Mouse (Mus musculus) intestine, postnatal 0 days (tissue): ENCODE measurements around the gene Rexo1. TPM values are rescaled to one million over a fixed set of nuclear protein-coding genes. Genes with fewer than 3 reads are reported as not detected.

ENCODE experiments used
- ATAC-seq: fragments of 200-750 bp; cut with Nextera tagmentation; 2 replicates; pipeline ENCODE4 v1.8.0; 2017; ENCODE audit warnings: mild to moderate bottlenecking, moderate TSS enrichment, moderate library complexity
- H3K27ac ChIP-seq: fragments of 300-500 bp; sonication (generic); 2 replicates; pipeline ENCODE4 v1.5.1; 2014; ENCODE audit warnings: mild to moderate bottlenecking, low read depth, low read length, moderate library complexity
- H3K27me3 ChIP-seq: fragments of 300-500 bp; sonication (generic); replicated peaks from 2 replicates; pipeline ENCODE4 v1.6.1; 2014; ENCODE audit warnings: low read length, mixed read lengths; ENCODE audit not compliant: control insufficient read depth, insufficient read depth
- H3K36me3 ChIP-seq: fragments of 300-500 bp; sonication (generic); 2 replicates; pipeline ENCODE4 v1.6.1; 2014; ENCODE audit warnings: mild to moderate bottlenecking, moderate library complexity; ENCODE audit not compliant: control insufficient read depth, insufficient read depth
- H3K4me1 ChIP-seq: fragments of 300-500 bp; sonication (generic); replicated peaks from 2 replicates; pipeline ENCODE4 v1.6.1; 2014; ENCODE audit warnings: antibody characterized with exemption, low read length, mixed read lengths; ENCODE audit not compliant: control insufficient read depth, insufficient read depth
- H3K4me2 ChIP-seq: fragments of 300-500 bp; sonication (generic); replicated peaks from 2 replicates; pipeline ENCODE4 v1.6.1; 2014; ENCODE audit warnings: low read depth, mild to moderate bottlenecking, moderate library complexity
- H3K4me3 ChIP-seq: fragments of 300-500 bp; sonication (generic); 2 replicates; pipeline ENCODE4 v1.5.1; 2014; ENCODE audit warnings: low read depth, low read length
- H3K9ac ChIP-seq: fragments of 300-500 bp; sonication (generic); 2 replicates; pipeline ENCODE4 v1.6.1; 2014; ENCODE audit warnings: mild to moderate bottlenecking, low read depth, low read length
- H3K9me3 ChIP-seq: fragments of 300-500 bp; sonication (generic); 2 replicates; pipeline ENCODE4 v1.6.1; 2016; ENCODE audit warnings: mixed run types; ENCODE audit not compliant: control insufficient read depth
- CTCF ChIP-seq: sonication (generic); IDR thresholded peaks from 2 replicates; pipeline ENCODE4 v1.5.1; 2016; ENCODE audit warnings: low read depth, mild to moderate bottlenecking, control low read depth, antibody characterized with exemption, moderate library complexity
- WGBS: fragments of 180-500 bp; shearing (Covaris S2); extraction: QIAGEN DNeasy Blood & Tissue Kit; methylation state at CpG from one replicate; pipeline ENCODE4 v1.1.7; 2014; 5-methylcytosine and 5-hydroxymethylcytosine counted together
- polyA plus RNA-seq: library from polyadenylated mRNA; unstranded; fragments of >200 nt; fragmentation: Nextera tagmentation; extraction: Ambion mirVana; gene quantifications from 2 replicates; pipeline ENCODE4 v1.2.1, GENCODE M21; 2015

The Rexo1 gene
- polyA plus RNA-seq, 1 experiment from 2014 or later: 9.1 TPM

DNA sequence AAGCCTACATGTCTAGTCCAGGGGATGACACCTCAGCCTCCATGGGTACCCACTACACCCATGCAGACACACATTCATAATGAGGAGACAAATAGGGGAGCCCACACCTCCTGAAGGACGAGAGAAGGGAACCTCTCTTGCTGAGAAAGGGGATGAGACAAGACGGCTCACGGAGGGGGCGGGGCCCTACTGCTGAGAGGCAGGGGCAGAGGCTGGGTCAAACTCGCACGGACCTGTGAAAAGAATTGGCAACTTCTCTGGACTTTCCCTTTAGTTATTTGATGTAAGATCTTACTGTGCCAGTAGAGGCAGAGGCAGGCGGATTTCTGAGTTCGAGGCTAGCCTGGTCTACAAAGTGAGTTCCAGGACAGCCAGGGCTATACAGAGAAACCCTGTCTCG lies 9.0 kb downstream of the Rexo1 start:
- no peak for TF ChIP-seq CTCF
- Histone ChIP-seq H3K27me3 (no peaks in the 10 kb centered on the region), H3K27ac (no peak overlapping the region), H3K36me3 (peaks cover 34% of the 10 kb centered on the region), H3K4me2 (no peak overlapping the region), H3K9me3 (no peaks in the 10 kb centered on the region), H3K4me3 (no peak overlapping the region), H3K9ac (no peak overlapping the region), H3K4me1 (no peaks in the 10 kb centered on the region)
- 59% methylated on average over 9 of the region's 9 CpGs for WGBS
- ATAC-seq: no peak

DNA sequence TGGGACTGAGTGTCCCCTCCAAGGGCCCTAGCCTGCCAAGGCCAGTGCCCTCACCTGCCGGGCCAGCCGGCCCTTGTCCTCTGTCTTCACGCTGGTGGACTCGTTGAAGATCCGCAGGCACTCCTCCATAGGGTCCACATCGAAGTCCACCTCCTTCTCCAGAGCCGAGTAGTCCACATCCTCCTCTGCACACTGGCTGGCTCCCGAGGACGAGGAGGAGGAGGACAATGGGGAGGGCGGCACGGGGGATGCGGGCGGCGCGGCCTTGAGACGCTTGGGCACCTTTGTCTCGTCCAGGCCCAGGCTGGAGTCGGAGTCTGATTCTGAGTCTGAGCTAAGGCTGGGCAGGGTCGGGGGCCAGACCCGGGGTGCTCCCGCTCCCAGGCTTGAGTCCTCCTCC lies 12.1 kb downstream of the Rexo1 start:
- Histone ChIP-seq H3K27me3 (no peaks in the 10 kb centered on the region), H3K4me2 (no peak overlapping the region), H3K36me3 (peaks cover 65% of the 10 kb centered on the region), H3K9me3 (no peaks in the 10 kb centered on the region), H3K4me3 (no peak overlapping the region), H3K9ac (no peak overlapping the region), H3K27ac (no peak overlapping the region), H3K4me1 (no peaks in the 10 kb centered on the region)
- WGBS: 91% methylated on average over 21 of the region's 21 CpGs
- ATAC-seq: no peak
- TF ChIP-seq CTCF: no peak

DNA sequence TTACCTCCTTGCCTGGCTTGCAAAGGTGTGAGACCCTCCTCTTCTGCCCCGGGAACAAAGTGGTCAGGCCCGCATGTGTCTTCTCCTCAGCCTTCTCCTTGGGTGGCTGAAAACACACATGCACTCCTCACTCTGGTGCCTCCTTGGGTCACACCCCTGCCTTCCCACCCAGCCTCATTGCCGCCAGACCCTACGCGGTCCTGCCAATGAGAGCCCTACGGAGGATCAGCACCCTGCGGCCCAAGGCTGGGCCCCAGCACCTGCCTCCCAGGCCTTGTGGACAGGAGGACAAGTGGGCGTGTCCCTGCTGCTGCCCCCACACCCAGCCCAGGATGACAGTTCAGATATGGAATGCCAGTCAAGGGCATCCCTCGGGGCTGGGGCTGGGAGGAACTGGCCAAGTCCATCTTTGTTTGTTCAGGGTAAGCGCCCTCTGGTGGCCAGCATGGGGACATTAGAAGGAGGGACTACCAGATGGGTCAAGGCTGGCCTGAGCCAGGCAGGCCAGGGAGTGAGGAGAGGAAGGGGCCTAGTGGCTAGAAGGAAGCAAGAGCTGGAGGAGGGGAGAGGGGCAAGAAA lies 12.8 kb downstream of the Rexo1 start:
- H3K27ac ChIP-seq: no peak overlapping the region
- peaks cover 72% of the 10 kb centered on the region for H3K36me3 ChIP-seq
- H3K4me1 ChIP-seq: no peaks in the 10 kb centered on the region
- no peak overlapping the region for H3K9ac ChIP-seq
- H3K27me3 ChIP-seq: no peaks in the 10 kb centered on the region
- 66% methylated on average over 10 of the region's 10 CpGs for whole genome bisulfite sequencing
- ATAC-seq: peak; percentile 23; the same call in 1 of the 2 replicates
- H3K9me3 ChIP-seq: no peaks in the 10 kb centered on the region
- no peak overlapping the region for H3K4me2 ChIP-seq
- no peak overlapping the region for H3K4me3 ChIP-seq
- TF ChIP-seq CTCF: peak; percentile 87

DNA sequence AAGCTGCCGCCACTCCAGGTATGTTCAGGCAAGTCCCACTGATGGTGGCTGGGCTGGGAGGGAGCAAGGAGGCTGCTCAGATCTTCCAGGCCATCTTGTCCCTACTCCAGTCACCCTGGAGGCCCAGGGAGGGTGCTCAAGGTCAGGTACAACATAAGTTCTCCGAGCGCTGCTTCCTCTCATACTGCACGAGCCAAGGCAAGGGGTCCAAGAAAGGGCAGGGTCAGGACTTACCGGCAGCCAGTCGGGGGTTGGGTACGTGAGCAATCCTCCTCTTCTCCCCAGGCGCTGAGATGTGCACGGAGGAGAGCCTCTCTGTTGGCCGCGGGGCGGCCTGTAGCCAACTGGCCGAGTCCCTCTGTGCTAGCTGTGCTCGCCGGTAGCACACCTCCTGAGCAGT lies 13.8 kb downstream of the Rexo1 start:
- Histone ChIP-seq H3K4me2 (no peak overlapping the region), H3K36me3 (peaks cover 82% of the 10 kb centered on the region), H3K4me1 (no peaks in the 10 kb centered on the region), H3K27ac (no peak overlapping the region), H3K9me3 (no peaks in the 10 kb centered on the region), H3K4me3 (no peak overlapping the region), H3K9ac (no peak overlapping the region), H3K27me3 (no peaks in the 10 kb centered on the region)
- WGBS: 90% methylated on average over 15 of the region's 15 CpGs
- no peak for TF ChIP-seq CTCF
- ATAC-seq: no peak

DNA sequence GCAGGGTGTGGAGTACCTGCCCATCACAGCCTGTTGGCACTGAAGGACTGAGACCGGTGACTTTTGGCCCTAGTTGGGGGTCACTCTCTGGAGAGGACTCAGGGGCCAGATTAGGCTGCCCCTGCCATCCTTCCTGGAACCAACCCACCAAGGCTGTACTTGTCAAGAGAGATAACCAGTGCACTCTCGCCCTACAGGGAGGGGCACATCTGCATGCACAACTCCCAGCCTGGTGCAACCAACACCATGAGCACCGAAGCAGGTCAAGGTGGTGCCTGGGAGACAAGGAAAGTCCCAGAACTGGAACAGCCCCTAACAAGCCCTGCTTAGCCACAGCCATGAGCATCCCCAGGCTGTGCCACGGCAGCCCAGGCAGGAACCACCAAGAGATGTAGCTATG lies 14.4 kb downstream of the Rexo1 start:
- no peak for TF ChIP-seq CTCF
- 93% methylated on average over 4 of the region's 4 CpGs for WGBS
- H3K9ac ChIP-seq: no peak overlapping the region
- no peak overlapping the region for H3K4me3 ChIP-seq
- H3K27ac ChIP-seq: no peak overlapping the region
- no peak for ATAC-seq
- no peaks in the 10 kb centered on the region for H3K27me3 ChIP-seq
- no peaks in the 10 kb centered on the region for H3K9me3 ChIP-seq
- peaks cover 88% of the 10 kb centered on the region for H3K36me3 ChIP-seq
- no peaks in the 10 kb centered on the region for H3K4me1 ChIP-seq
- no peak overlapping the region for H3K4me2 ChIP-seq

DNA sequence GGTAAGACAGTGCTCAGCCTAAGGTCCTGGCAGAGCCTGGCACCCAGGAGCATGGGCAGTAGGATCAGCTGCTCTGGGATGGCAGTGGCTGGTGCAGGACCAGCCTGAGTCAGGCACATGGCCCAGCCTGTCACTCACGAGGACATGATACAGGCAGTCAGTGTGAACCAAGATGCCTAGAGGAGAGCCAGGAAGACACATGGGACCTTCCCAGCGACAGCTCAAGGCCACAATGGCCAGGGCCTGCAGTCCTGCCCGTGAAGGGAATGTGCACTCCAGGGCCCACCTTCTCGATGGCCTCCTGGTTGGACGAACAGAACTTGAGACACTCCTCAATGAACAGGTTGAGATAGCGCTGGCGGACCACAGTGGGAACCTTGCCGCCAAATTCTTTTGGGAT lies 15.8 kb downstream of the Rexo1 start:
- no peak overlapping the region for H3K4me3 ChIP-seq
- no peak overlapping the region for H3K9ac ChIP-seq
- ATAC-seq: no peak
- H3K4me1 ChIP-seq: no peaks in the 10 kb centered on the region
- peaks cover 96% of the 10 kb centered on the region for H3K36me3 ChIP-seq
- WGBS: 89% methylated on average over 8 of the region's 8 CpGs
- TF ChIP-seq CTCF: no peak
- H3K27me3 ChIP-seq: no peaks in the 10 kb centered on the region
- no peaks in the 10 kb centered on the region for H3K9me3 ChIP-seq
- no peak overlapping the region for H3K4me2 ChIP-seq
- no peak overlapping the region for H3K27ac ChIP-seq

DNA sequence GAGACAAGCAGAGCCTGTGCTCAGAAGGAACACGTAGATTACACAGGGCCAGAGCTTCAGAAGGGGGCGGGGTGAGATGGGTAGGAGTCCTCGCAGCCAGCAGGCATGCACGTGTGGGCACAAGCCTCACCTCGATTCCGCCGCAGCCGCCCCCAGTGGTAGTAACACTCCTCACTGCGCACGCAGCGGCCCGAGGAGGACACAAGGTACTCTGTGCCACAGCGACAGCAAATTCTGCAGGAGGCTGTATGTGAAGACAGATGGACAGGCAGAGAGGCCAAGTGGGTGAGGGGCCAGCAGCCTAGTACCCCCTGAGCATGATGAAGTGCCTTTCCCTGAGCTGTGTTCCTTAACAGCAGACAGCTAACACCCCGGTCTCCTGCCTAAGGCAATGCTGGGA lies 17.5 kb downstream of the Rexo1 start:
- H3K36me3 ChIP-seq: peaks cover 79% of the 10 kb centered on the region
- no peaks in the 10 kb centered on the region for H3K4me1 ChIP-seq
- no peak for TF ChIP-seq CTCF

More for the DNA sequence above, 17.5 kb downstream of the Rexo1 start:
- Histone ChIP-seq H3K27ac (no peak overlapping the region), H3K4me2 (no peak overlapping the region), H3K27me3 (no peaks in the 10 kb centered on the region), H3K9me3 (no peaks in the 10 kb centered on the region), H3K9ac (no peak overlapping the region), H3K4me3 (no peak overlapping the region)
- WGBS: 92% methylated on average over 14 of the region's 14 CpGs
- no peak for ATAC-seq
